ENCODE assay signal across 10 mouse cellular contexts in genomic region chr11:83534143-83534542, GRCm38 (mm10). TPM values are rescaled to one million over a fixed set of nuclear protein-coding genes. Genes with fewer than 3 reads are reported as not detected.
DNase-seq lines count a peak whose midpoint lies in the region; ATAC-seq and TF ChIP-seq lines count a peak whose summit lies in the region.
"Had no signal": no experiment of that assay in that cellular context is flagged by ENCODE, and none has a peak within 500 bp of the region (broad histone marks: within the 10 kb centered on the region; RNA-seq: fewer than 3 reads in every experiment).

No protein-coding gene starts in this region.

- H3K27ac ChIP-seq in kidney, postnatal 0 days = no peak overlapping the region
- H3K27ac ChIP-seq in CH12.LX (ENCODE audit: insufficient read depth, low read depth) = peak overlapping the region; percentile 65
- H3K27ac ChIP-seq in limb, embryonic 15.5 days = 0 out of 2 replicates have a peak overlapping the region, but pooled peaks have one; percentile 39
- H3K27ac ChIP-seq: liver, embryonic 15.5 days had no signal

- no peak for DNase-seq in frontal cortex, postnatal 10 days (ENCODE audit: low spot score in 2 of 2)
- DNase-seq in kidney, postnatal 0 days (ENCODE audit: low spot score) = no peak
- no peak for DNase-seq in kidney, adult 8-10 months
- no peak for DNase-seq in CH12.LX (ENCODE audit: extremely low read depth)
- no peak for DNase-seq in layer of hippocampus, adult 9-11 months
- no peak for DNase-seq in right cerebral cortex, postnatal 25 days

- TF ChIP-seq POLR2A in CH12.LX (IDR thresholded peaks at IDR 0.05; ENCODE audit: low read depth, low read length) = no peak

- no peak overlapping the region for H3K4me3 ChIP-seq in kidney, postnatal 0 days (replicated peaks; ENCODE audit: low read depth, low read length)
- H3K4me3 ChIP-seq in CH12.LX (replicated peaks in 1 of 3; ENCODE audit: low read depth in 2 of 3, low read length in 2 of 3, poor library complexity in 1 of 3) = peak overlapping the region; percentile 11 to 41 (median 14)
- H3K4me3 ChIP-seq in limb, embryonic 15.5 days = no peak overlapping the region
- H3K4me3 ChIP-seq: liver, embryonic 15.5 days had no signal

- TF ChIP-seq EP300 in CH12.LX (IDR thresholded peaks at IDR 0.05; ENCODE audit: low read length) = no peak

- H3K4me1 ChIP-seq in kidney, postnatal 0 days (replicated peaks; ENCODE audit: insufficient read depth, low read length) = 0 out of 2 replicates have a peak, but pooled peaks cover 4% of the 10 kb centered on the region
- H3K4me1 ChIP-seq in CH12.LX (ENCODE audit: control insufficient read depth in 1 of 2, insufficient read depth in 2 of 2) = peaks cover 39 to 66% of the 10 kb centered on the region in 2 experiments
- peaks cover 13% of the 10 kb centered on the region for H3K4me1 ChIP-seq in limb, embryonic 15.5 days

- peak overlapping the region; percentile 46 for H3K4me2 ChIP-seq in kidney, postnatal 0 days (ENCODE audit: low read length)
- peak overlapping the region; percentile 73 for H3K4me2 ChIP-seq in CH12.LX (ENCODE audit: insufficient read depth, low read depth, poor library complexity, severe bottlenecking)
- peak overlapping the region; percentile 24; the same call in 1 of the 2 replicates for H3K4me2 ChIP-seq in limb, embryonic 15.5 days
- H3K4me2 ChIP-seq: liver, embryonic 15.5 days had no signal

- dilution Hi-C loops in CH12.LX (cut with MboI; ENCODE audit: extremely low pct_ligation_motif_present, extremely low pct_unique_long_range_greater_than_20kb, low sequenced_read_pairs) = no loop called here

- H3K9ac ChIP-seq in kidney, postnatal 0 days (ENCODE audit: low read depth, low read length) = no peak overlapping the region
- 0 out of 2 replicates have a peak overlapping the region, but pooled peaks have one; percentile 5 for H3K9ac ChIP-seq in CH12.LX (ENCODE audit: insufficient read depth, low read depth)
- H3K9ac ChIP-seq in limb, embryonic 15.5 days = no peak overlapping the region
- H3K9ac ChIP-seq: liver, embryonic 15.5 days had no signal

- no peak for TF ChIP-seq CTCF in kidney, postnatal 0 days (IDR thresholded peaks at IDR 0.05; ENCODE audit: low read depth)
- no peak for TF ChIP-seq CTCF in CH12.LX (conservative IDR thresholded peaks at IDR 0.05 in 1 of 2, IDR thresholded peaks at IDR 0.05 in 1 of 2; ENCODE audit: low read depth in 2 of 2, low read length in 2 of 2)

- no peaks in the 10 kb centered on the region for H3K79me2 ChIP-seq in CH12.LX (replicated peaks; ENCODE audit: control insufficient read depth, extremely low read depth, insufficient read depth, poor library complexity, severe bottlenecking)

- no peaks in the 10 kb centered on the region for H3K9me3 ChIP-seq in kidney, postnatal 0 days (replicated peaks; ENCODE audit: low read length)
- no peaks in the 10 kb centered on the region for H3K9me3 ChIP-seq in CH12.LX (replicated peaks; ENCODE audit: low read length)
- H3K9me3 ChIP-seq in limb, embryonic 15.5 days = no peaks in the 10 kb centered on the region
- H3K9me3 ChIP-seq: liver, embryonic 15.5 days had no signal

- no peaks in the 10 kb centered on the region for H3K27me3 ChIP-seq in kidney, postnatal 0 days (ENCODE audit: insufficient read depth, low read length)
- no peaks in the 10 kb centered on the region for H3K27me3 ChIP-seq in CH12.LX (replicated peaks)
- no peaks in the 10 kb centered on the region for H3K27me3 ChIP-seq in limb, embryonic 15.5 days
- H3K27me3 ChIP-seq: liver, embryonic 15.5 days had no signal

- in situ Hi-C loops in CH12.LX (cut with MboI; ENCODE audit: low pct_ligation_motif_present, low pct_unique_long_range_greater_than_20kb, low sequenced_read_pairs) = no loop called here

- WGBS in kidney, postnatal 0 days = 63% methylated on average over 8 of the region's 8 CpGs
- WGBS in limb, embryonic 15.5 days = 75% methylated on average over 8 of the region's 8 CpGs

- no peaks in the 10 kb centered on the region for H3K36me3 ChIP-seq in kidney, postnatal 0 days (ENCODE audit: insufficient read depth, low read length)
- H3K36me3 ChIP-seq in CH12.LX (replicated peaks in 1 of 2; ENCODE audit: control insufficient read depth in 1 of 2, insufficient read depth in 1 of 2, low read length in 1 of 2) = peaks cover 0 to 14% of the 10 kb centered on the region in 2 experiments
- H3K36me3 ChIP-seq in limb, embryonic 15.5 days = no peaks in the 10 kb centered on the region
- H3K36me3 ChIP-seq: liver, embryonic 15.5 days had no signal

- 0 out of 2 replicates have a peak, but pooled peaks have one; percentile 16 for ATAC-seq in frontal cortex, adult (ENCODE audit: low TSS enrichment)
- ATAC-seq in kidney, postnatal 0 days (replicated peaks; ENCODE audit: low FRiP score, low read depth) = no peak
- no peak for ATAC-seq in limb, embryonic 15.5 days (ENCODE audit: insufficient number of reproducible peaks, low FRiP score, low TSS enrichment, low read depth)

- no peak for TF ChIP-seq RAD21 in CH12.LX (IDR thresholded peaks at IDR 0.05; ENCODE audit: low read depth, low read length)

TF ChIP-seq in CH12.LX, 34 proteins besides CTCF, POLR2A, EP300 and RAD21:
- 0 out of 2 replicates have a peak, but pooled peaks have one; percentile 40 for TF ChIP-seq IRF4 (IDR thresholded peaks at IDR 0.05; ENCODE audit: low read depth, low read length)
- TF ChIP-seq MAX (IDR thresholded peaks at IDR 0.05; ENCODE audit: low read length) = peak; percentile 3; the same call in 1 of the 2 replicates
- TF ChIP-seq UBTF (IDR thresholded peaks at IDR 0.05; ENCODE audit: low read depth, low read length) = peak; percentile 28; the same call in 1 of the 2 replicates
- no peak for TF ChIP-seq ETS1 (conservative IDR thresholded peaks at IDR 0.05; ENCODE audit: low read depth, low read length)
- no peak for TF ChIP-seq NELFE (IDR thresholded peaks at IDR 0.05; ENCODE audit: low read depth, low read length)
- TF ChIP-seq HCFC1 (IDR thresholded peaks at IDR 0.05; ENCODE audit: low read depth, low read length) = no peak
- no peak for TF ChIP-seq CHD1 (IDR thresholded peaks at IDR 0.05; ENCODE audit: low read depth, low read length)
TF ChIP-seq in CH12.LX: peak in this region for 3.

RNA-seq across cellular contexts. Expression of gene Ccl5, which starts 3.8 kb away (rescaled TPM):
- 0.47 and 0.79 TPM in 2 replicates for polyA plus RNA-seq in kidney, postnatal 0 days (2015; fragmentation: Nextera tagmentation; extraction: Ambion mirVana)
- total RNA-seq in CH12.LX (2012; rRNA removed) (0.68 TPM in 1 of 2 replicates, not detected in the other), CH12.LX (2014; rRNA removed) (0.60 TPM in 1 of 2 replicates, not detected in the other)
- 1.3 and 1.9 TPM in 2 replicates for polyA plus RNA-seq in CH12.LX (2012; ENCODE audit: insufficient read length, low read depth)
- polyA plus RNA-seq in limb, embryonic 15.5 days (2015; fragmentation: Nextera tagmentation; extraction: Ambion mirVana) = 0.37 and 1.0 TPM in 2 replicates
- total RNA-seq: layer of hippocampus, postnatal 25 days had no signal

RNA-seq across cellular contexts. Expression of gene Heatr9, which starts 12.2 kb away (rescaled TPM):
- polyA plus RNA-seq in kidney, postnatal 0 days (2015; fragmentation: Nextera tagmentation; extraction: Ambion mirVana) = not detected in 2 replicates
- total RNA-seq in CH12.LX (2012; rRNA removed) = not detected in 2 replicates
- not detected in 2 replicates for total RNA-seq in CH12.LX (2014; rRNA removed)
- polyA plus RNA-seq in CH12.LX (2012; ENCODE audit: insufficient read length, low read depth) = not detected in 2 replicates
- polyA plus RNA-seq in limb, embryonic 15.5 days (2015; fragmentation: Nextera tagmentation; extraction: Ambion mirVana) = not detected in 2 replicates
- total RNA-seq: layer of hippocampus, postnatal 25 days had no signal
- polyA plus RNA-seq: liver, embryonic 15.5 days had no signal

RNA-seq across cellular contexts. Expression of gene Ccl9, which starts 44.3 kb away (rescaled TPM):
- 3.6 and 4.1 TPM in 2 replicates for polyA plus RNA-seq in kidney, postnatal 0 days (2015; fragmentation: Nextera tagmentation; extraction: Ambion mirVana)
- total RNA-seq in CH12.LX (2012; rRNA removed) (0.42 TPM in 1 of 2 replicates, not detected in the other), CH12.LX (2014; rRNA removed) (0.63 and 0.67 TPM in 2 replicates)
- polyA plus RNA-seq in CH12.LX (2012; ENCODE audit: insufficient read length, low read depth) = 0.64 and 0.81 TPM in 2 replicates
- 8.8 and 8.9 TPM in 2 replicates for polyA plus RNA-seq in limb, embryonic 15.5 days (2015; fragmentation: Nextera tagmentation; extraction: Ambion mirVana)

RNA-seq across cellular contexts. Expression of gene Ccl6, which starts 58.7 kb away (rescaled TPM):
- 9.5 and 12.0 TPM in 2 replicates for polyA plus RNA-seq in kidney, postnatal 0 days (2015; fragmentation: Nextera tagmentation; extraction: Ambion mirVana)
- 0.13 and 0.30 TPM in 2 replicates for total RNA-seq in CH12.LX (2012; rRNA removed)
- 1.2 and 1.8 TPM in 2 replicates for total RNA-seq in CH12.LX (2014; rRNA removed)
- 0.93 and 1.3 TPM in 2 replicates for polyA plus RNA-seq in CH12.LX (2012; ENCODE audit: insufficient read length, low read depth)
- polyA plus RNA-seq in limb, embryonic 15.5 days (2015; fragmentation: Nextera tagmentation; extraction: Ambion mirVana) = 6.3 and 6.7 TPM in 2 replicates

Comparison
In these comparisons a context has a peak if more than half of its experiments do, and no peak if none do; other contexts are left out.
1. H3K4me3 ChIP-seq: peak in CH12.LX (3 of 3); none in kidney, postnatal 0 days (single experiment) and limb, embryonic 15.5 days (single experiment).
2. Peak in every context shown above with its lines, with median percentiles within 50 percentile points of each other: H3K4me2 ChIP-seq.